Mouse (Mus musculus): ENCODE data around the gene Atxn3.

The Atxn3 gene

GRCm38 (mm10) chr12:101893296-101893695 lies 64.8 kb downstream of the Atxn3 start:
- in situ Hi-C loops (cut with MboI, MseI), result loop anchor here (25.0 kb wide), 1 partner anchor 1006 kb away; no protein-coding TSS in a partner anchor

GRCm38 (mm10) chr12:101892832-101893231 lies 65.2 kb downstream of the Atxn3 start:
- in situ Hi-C loops (cut with MboI, MseI), result loop anchor here (25.0 kb wide), 1 partner anchor 1006 kb away; no protein-coding TSS in a partner anchor

- in situ Hi-C loops (cut with MboI, MseI), result loop anchor here (25.0 kb wide), 1 partner anchor 1004 kb away; no protein-coding TSS in a partner anchor
Observed at GRCm38 (mm10) chr12:101891066-101891465, 67.0 kb downstream of the Atxn3 start.

- in situ Hi-C loops (cut with MboI, MseI), result loop anchor here (25.0 kb wide), 1 partner anchor 1002 kb away; no protein-coding TSS in a partner anchor
Observed at GRCm38 (mm10) chr12:101889351-101889750, 68.7 kb downstream of the Atxn3 start.

- in situ Hi-C loops (cut with MboI, MseI), result loop anchor here (25.0 kb wide), 1 partner anchor 1001 kb away; no protein-coding TSS in a partner anchor
Observed at GRCm38 (mm10) chr12:101888312-101888711, 69.7 kb downstream of the Atxn3 start.

- in situ Hi-C loops (cut with MboI, MseI), result loop anchor here (25.0 kb wide), 1 partner anchor 998 kb away; no protein-coding TSS in a partner anchor
Observed at GRCm38 (mm10) chr12:101884926-101885325, 73.1 kb downstream of the Atxn3 start.

GRCm38 (mm10) chr12:101876374-101876773 lies 81.7 kb downstream of the Atxn3 start:
- in situ Hi-C loops (cut with MboI, MseI), result loop anchor here (25.0 kb wide), 1 partner anchor 989 kb away; no protein-coding TSS in a partner anchor

GRCm38 (mm10) chr12:101875107-101875506 lies 82.9 kb downstream of the Atxn3 start:
- in situ Hi-C loops (cut with MboI, MseI), result loop anchor here (25.0 kb wide), 1 partner anchor 988 kb away; no protein-coding TSS in a partner anchor

Data from T-helper 2 cell (primary cell).